Mouse (Mus musculus) embryonic facial prominence, embryonic 10.5 days (tissue): ENCODE results near the gene Lilra6. TPM values are rescaled to one million over a fixed set of nuclear protein-coding genes. Genes with fewer than 3 reads are reported as not detected.
"Not testable (repeated sequence)": the region's sequence is repeated elsewhere in the genome, so short reads cannot be mapped to it uniquely, and the experiment has no call there.

Source experiments
- DNase-seq: peaks from one replicate; pipeline ENCODE4 v3.0.0-alpha.2; 2017; ENCODE audit warnings: low spot score
- H3K27ac ChIP-seq: fragments of 300-500 bp; sonication (generic); replicated peaks from 2 replicates; pipeline ENCODE4 v1.5.1; 2016; ENCODE audit warnings: mild to moderate bottlenecking
- H3K27me3 ChIP-seq: fragments of 300-500 bp; sonication (generic); replicated peaks from 2 replicates; pipeline ENCODE4 v1.6.1; 2016; ENCODE audit warnings: low read depth, mild to moderate bottlenecking; ENCODE audit not compliant: poor library complexity, severe bottlenecking
- H3K36me3 ChIP-seq: fragments of 300-500 bp; sonication (generic); replicated peaks from 2 replicates; pipeline ENCODE4 v1.6.1; 2016; ENCODE audit warnings: mild to moderate bottlenecking, moderate library complexity
- H3K4me1 ChIP-seq: fragments of 300-500 bp; sonication (generic); 2 replicates; pipeline ENCODE4 v1.6.1; 2016
- H3K4me3 ChIP-seq: fragments of 300-500 bp; sonication (generic); 2 replicates; pipeline ENCODE4 v1.5.1; 2016; ENCODE audit warnings: mild to moderate bottlenecking, moderate library complexity
- H3K9me3 ChIP-seq: fragments of 300-500 bp; sonication (generic); 2 replicates; pipeline ENCODE4 v1.6.1; 2016; ENCODE audit warnings: mild to moderate bottlenecking
- whole genome bisulfite sequencing: fragments of 180-500 bp; shearing (Covaris S2); methylation state at CpG from one replicate; pipeline ENCODE4 v1.1.7; 2016; 5-methylcytosine and 5-hydroxymethylcytosine counted together
- polyA plus RNA-seq: library from polyadenylated mRNA; unstranded; fragments of >200 nt; fragmentation: Nextera tagmentation; extraction: Ambion mirVana; gene quantifications from 2 replicates; pipeline ENCODE4 v1.2.1, GENCODE M21; 2016

Lilra6 gene
- polyA plus RNA-seq = 0.08 TPM in 1 of 2 replicates, not detected in the other

GRCm38 (mm10) chr7:3915387-3915786 lies at the start of gene Lilra6:
Lilra6 (minus strand) TSS chr7:3915503.
- not testable (repeated sequence) for H3K36me3 ChIP-seq, H3K9me3 ChIP-seq, H3K27me3 ChIP-seq, DNase-seq, H3K27ac ChIP-seq, H3K4me1 ChIP-seq, H3K4me3 ChIP-seq
- WGBS = 70% methylated on average over 2 of the region's 2 CpGs

GRCm38 (mm10) chr7:3962017-3962416 lies 46.7 kb upstream of the Lilra6 start:
- Histone ChIP-seq H3K4me1 (no peaks in the 10 kb centered on the region), H3K9me3 (0 out of 2 replicates have a peak, but pooled peaks cover 11% of the 10 kb centered on the region), H3K4me3 (no peak overlapping the region), H3K27me3 (no peaks in the 10 kb centered on the region), H3K27ac (no peak overlapping the region), H3K36me3 (no peaks in the 10 kb centered on the region)
- DNase-seq = no peak
- 89% methylated on average over 2 of the region's 2 CpGs for WGBS

GRCm38 (mm10) chr7:3957387-3957786 lies 42.1 kb upstream of the Lilra6 start:
- DNase-seq = no peak
- H3K27ac ChIP-seq = no peak overlapping the region
- 0 out of 2 replicates have a peak, but pooled peaks cover 8% of the 10 kb centered on the region for H3K9me3 ChIP-seq
- WGBS = 87% methylated on average over 3 of the region's 3 CpGs
- no peaks in the 10 kb centered on the region for H3K27me3 ChIP-seq
- no peaks in the 10 kb centered on the region for H3K4me1 ChIP-seq
- H3K4me3 ChIP-seq = no peak overlapping the region
- H3K36me3 ChIP-seq = no peaks in the 10 kb centered on the region

- Histone ChIP-seq H3K27me3 (no peaks in the 10 kb centered on the region), H3K36me3 (no peaks in the 10 kb centered on the region), H3K27ac (no peak overlapping the region), H3K4me1 (no peaks in the 10 kb centered on the region), H3K4me3 (no peak overlapping the region), H3K9me3 (peaks cover 7% of the 10 kb centered on the region; the same call in 1 of the 2 replicates)
- DNase-seq = no peak
- WGBS = 88% methylated on average over 3 of the region's 3 CpGs
Observed at GRCm38 (mm10) chr7:3949159-3949558, 33.9 kb upstream of the Lilra6 start.

GRCm38 (mm10) chr7:3948223-3948622 lies 32.9 kb upstream of the Lilra6 start:
- H3K4me3 ChIP-seq = no peak overlapping the region
- H3K9me3 ChIP-seq = peaks cover 10% of the 10 kb centered on the region; the same call in 1 of the 2 replicates
- H3K27ac ChIP-seq = no peak overlapping the region
- DNase-seq = no peak
- H3K4me1 ChIP-seq = no peaks in the 10 kb centered on the region
- H3K27me3 ChIP-seq = no peaks in the 10 kb centered on the region
- WGBS = 81% methylated on average over 4 of the region's 4 CpGs
- no peaks in the 10 kb centered on the region for H3K36me3 ChIP-seq

- DNase-seq = no peak
- no peak overlapping the region for H3K4me3 ChIP-seq
- peaks cover 11% of the 10 kb centered on the region; the same call in 1 of the 2 replicates for H3K9me3 ChIP-seq
- H3K4me1 ChIP-seq = no peaks in the 10 kb centered on the region
- H3K27me3 ChIP-seq = no peaks in the 10 kb centered on the region
- H3K36me3 ChIP-seq = no peaks in the 10 kb centered on the region
- WGBS = 77% methylated on average over 4 of the region's 4 CpGs
- no peak overlapping the region for H3K27ac ChIP-seq
Observed at GRCm38 (mm10) chr7:3946117-3946516, 30.8 kb upstream of the Lilra6 start.

GRCm38 (mm10) chr7:3940915-3941314 lies 25.6 kb upstream of the Lilra6 start:
- Histone ChIP-seq H3K36me3 (no peaks in the 10 kb centered on the region), H3K27me3 (no peaks in the 10 kb centered on the region), H3K27ac (no peak overlapping the region), H3K4me1 (no peaks in the 10 kb centered on the region), H3K9me3 (peaks cover 18% of the 10 kb centered on the region; the same call in 1 of the 2 replicates), H3K4me3 (no peak overlapping the region)
- 79% methylated on average over 3 of the region's 3 CpGs for WGBS
- no peak for DNase-seq

GRCm38 (mm10) chr7:3939866-3940525 lies 24.7 kb upstream of the Lilra6 start:
- H3K36me3 ChIP-seq = no peaks in the 10 kb centered on the region
- whole genome bisulfite sequencing = 57% methylated on average over 1 of the region's 1 CpGs
- no peak overlapping the region for H3K27ac ChIP-seq
- no peaks in the 10 kb centered on the region for H3K27me3 ChIP-seq
- no peak overlapping the region for H3K4me3 ChIP-seq
- H3K9me3 ChIP-seq = 0 out of 2 replicates have a peak, but pooled peaks cover 11% of the 10 kb centered on the region
- DNase-seq = no peak
- no peaks in the 10 kb centered on the region for H3K4me1 ChIP-seq

- not testable (repeated sequence) for DNase-seq, H3K4me3 ChIP-seq, H3K36me3 ChIP-seq, H3K27ac ChIP-seq, H3K27me3 ChIP-seq, H3K4me1 ChIP-seq, H3K9me3 ChIP-seq
Observed at GRCm38 (mm10) chr7:3935473-3935872, 20.2 kb upstream of the Lilra6 start.

GRCm38 (mm10) chr7:3903704-3904103 lies 11.6 kb downstream of the Lilra6 start:
- no peaks in the 10 kb centered on the region for H3K27me3 ChIP-seq
- WGBS = 40% methylated on average over 1 of the region's 1 CpGs
- H3K4me1 ChIP-seq = no peaks in the 10 kb centered on the region
- no peak overlapping the region for H3K27ac ChIP-seq
- H3K4me3 ChIP-seq = no peak overlapping the region
- DNase-seq = no peak
- H3K36me3 ChIP-seq = no peaks in the 10 kb centered on the region
- no peaks in the 10 kb centered on the region for H3K9me3 ChIP-seq

GRCm38 (mm10) chr7:3898036-3898590 lies 17.2 kb downstream of the Lilra6 start, which contains the start of gene Gm14548:
Gm14548 (minus strand) TSS chr7:3898120.
- H3K27me3 ChIP-seq, H3K4me3 ChIP-seq, H3K9me3 ChIP-seq, H3K27ac ChIP-seq, H3K4me1 ChIP-seq, DNase-seq, H3K36me3 ChIP-seq: not testable (repeated sequence)
- 74% methylated on average over 3 of the region's 3 CpGs for WGBS

GRCm38 (mm10) chr7:3875032-3875431 lies 40.3 kb downstream of the Lilra6 start:
- not testable (repeated sequence) for DNase-seq, H3K9me3 ChIP-seq, H3K4me1 ChIP-seq, H3K4me3 ChIP-seq, H3K36me3 ChIP-seq, H3K27ac ChIP-seq, H3K27me3 ChIP-seq
- WGBS = no CpG with 5 or more reads among the region's 1 CpGs
